Mouse (Mus musculus) kidney, adult 2 months (tissue): ENCODE results near the gene Mcrip1.

Experiments used
- CTCF ChIP-seq: fragments of 200-500 bp; conservative IDR thresholded peaks from 2 replicates; pipeline ENCODE4 v1.5.1; 2011; ENCODE audit warnings: low read depth, mild to moderate bottlenecking, control low read depth, low read length, moderate library complexity, mixed read lengths; ENCODE audit not compliant: insufficient read depth, insufficient read length
- POLR2A ChIP-seq: fragments of 200-500 bp; IDR thresholded peaks from one replicate; pipeline ENCODE4 v1.6.1; 2011; ENCODE audit warnings: low read depth, low read length, control low read depth

- TF ChIP-seq CTCF, result no peak
- no peak for TF ChIP-seq POLR2A
These were observed 47.8 kb downstream of the Mcrip1 start for GRCm38 (mm10) chr11:120501701-120502100.
